Mouse (Mus musculus): ENCODE measurements at regions not wholly inside any gene's neighbourhood (a gene's known extent, or its start where the extent isn't known, plus 50 kb on each side); places are given as distances from the start of the nearest gene placed in this dataset.

DNA sequence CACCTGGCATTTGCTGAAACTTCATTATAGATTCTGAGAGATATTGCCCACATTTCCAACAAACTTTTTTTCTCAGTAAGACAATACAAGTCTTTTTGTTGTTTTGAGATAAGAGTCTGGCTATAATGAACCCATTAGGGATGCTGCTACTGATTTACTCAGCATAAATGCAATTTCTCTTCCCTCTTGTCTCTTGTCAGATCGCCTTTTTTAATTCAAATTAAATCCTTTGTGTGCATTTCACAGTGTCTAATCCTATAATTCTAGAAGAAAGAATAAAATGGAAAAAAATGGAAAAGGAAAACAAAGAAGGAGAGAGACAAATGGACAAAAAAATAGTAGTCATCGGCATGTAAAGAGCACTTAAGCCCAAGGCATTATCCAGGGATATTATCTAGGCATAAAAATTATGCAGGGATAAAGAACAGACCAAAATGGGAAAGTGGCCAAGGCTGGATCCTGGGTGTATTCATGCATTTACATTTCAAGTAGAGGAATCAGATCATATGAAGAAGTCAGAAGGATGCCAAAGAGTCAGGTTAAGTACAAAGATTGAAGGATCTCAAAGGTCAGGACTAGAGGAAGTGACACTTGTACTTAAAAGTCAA lies 1033.4 kb downstream of the Grm8 start:
- intact Hi-C loops (cut with DNase I): no loop called here
- DNase-seq: peak; percentile 1
